Mouse (Mus musculus) liver, postnatal 0 days (tissue): ENCODE results near the gene 4933407L21Rik.

ENCODE experiments used
- CTCF ChIP-seq: sonication (generic); IDR thresholded peaks from 2 replicates; pipeline ENCODE4 v1.5.1; 2016; ENCODE audit warnings: antibody characterized with exemption, low read depth
- EP300 ChIP-seq: IDR thresholded peaks from 2 replicates; pipeline ENCODE4 v1.6.1; 2016; ENCODE audit warnings: antibody characterized with exemption, low read depth, mild to moderate bottlenecking

GRCm38 (mm10) chr1:85895391-85895837 is 32.9 kb upstream of the 4933407L21Rik start:
- TF ChIP-seq CTCF: peak; percentile 62
- no peak for TF ChIP-seq EP300
